Mouse (Mus musculus): Measurements from ENCODE around the gene Adamts17. TPM values are rescaled to one million over a fixed set of nuclear protein-coding genes. Genes with fewer than 3 reads are reported as not detected.
A peak's percentile ranks its signal among the peaks of the same experiment; 100 is the strongest.

The Adamts17 gene
- total RNA-seq, 2 experiments from 2014 or later = 5.5 to 10.6 TPM

DNA sequence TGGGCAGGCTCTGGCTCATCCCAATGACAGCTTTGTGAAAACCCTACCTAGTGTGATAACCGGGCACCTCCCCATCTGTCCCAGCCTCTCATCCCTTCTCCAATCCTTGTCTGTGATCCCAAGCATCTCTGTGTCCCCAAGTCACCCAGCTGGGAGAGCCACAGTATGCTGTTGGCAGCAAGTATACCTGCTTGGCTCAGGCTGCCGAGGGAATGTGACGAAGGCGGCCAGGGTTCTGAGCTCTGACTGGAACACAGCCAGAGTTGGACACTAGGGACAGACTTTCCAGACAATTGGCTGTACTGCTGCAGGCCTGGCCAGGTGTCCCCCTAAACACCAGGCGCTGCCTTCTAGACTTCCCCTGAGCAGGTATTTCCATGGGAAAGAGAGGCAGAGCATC is 63.5 kb downstream of the Adamts17 start:
- intact Hi-C loops (cut with DNase I; ENCODE audit: low total_unique reads) = no loop called here
- peak; percentile 75 for DNase-seq

DNA sequence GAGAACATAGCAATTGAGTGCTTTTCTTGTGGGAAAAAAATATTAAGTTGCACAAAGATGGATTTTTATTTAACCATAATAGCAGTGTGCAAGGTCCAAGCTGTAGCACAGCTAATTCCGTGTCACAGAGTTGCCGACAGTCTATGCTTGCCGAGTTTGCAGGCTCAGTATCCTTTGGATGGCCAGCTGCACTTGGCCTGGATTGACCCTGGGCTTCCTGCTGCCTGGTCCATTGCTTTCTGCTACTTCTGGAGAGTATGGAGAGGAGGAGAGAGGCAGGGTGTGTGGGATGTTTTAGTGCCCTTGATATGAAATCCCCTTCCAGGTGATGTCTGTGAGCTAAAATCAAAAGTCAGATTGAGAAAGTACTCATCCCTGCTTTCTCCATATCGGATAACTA is 66.4 kb downstream of the Adamts17 start:
- DNase-seq = peak; percentile 12
- intact Hi-C loops (cut with DNase I; ENCODE audit: low total_unique reads) = no loop called here

DNA sequence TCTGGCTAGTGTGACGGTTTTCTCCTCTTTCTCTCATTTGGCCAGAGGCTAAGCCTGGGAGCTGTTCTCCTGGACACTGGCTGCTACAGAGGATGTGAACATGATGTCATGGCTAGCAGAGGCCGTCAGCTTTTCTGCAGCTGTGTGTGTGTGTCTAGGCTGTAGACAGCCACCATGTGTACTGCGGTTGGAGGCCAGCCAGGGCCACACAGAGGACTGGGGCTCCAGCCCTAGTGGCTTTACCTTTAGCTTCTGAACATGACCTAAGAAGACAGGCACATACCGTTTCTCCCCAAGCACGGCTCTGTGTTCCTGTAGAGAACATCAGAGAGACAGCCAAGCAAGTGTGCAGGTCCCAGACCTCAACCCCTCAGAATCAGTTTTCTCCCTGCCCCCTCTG is 73.3 kb downstream of the Adamts17 start:
- intact Hi-C loops (cut with DNase I; ENCODE audit: low total_unique reads) = no loop called here
- peak; percentile 71 for DNase-seq

DNA sequence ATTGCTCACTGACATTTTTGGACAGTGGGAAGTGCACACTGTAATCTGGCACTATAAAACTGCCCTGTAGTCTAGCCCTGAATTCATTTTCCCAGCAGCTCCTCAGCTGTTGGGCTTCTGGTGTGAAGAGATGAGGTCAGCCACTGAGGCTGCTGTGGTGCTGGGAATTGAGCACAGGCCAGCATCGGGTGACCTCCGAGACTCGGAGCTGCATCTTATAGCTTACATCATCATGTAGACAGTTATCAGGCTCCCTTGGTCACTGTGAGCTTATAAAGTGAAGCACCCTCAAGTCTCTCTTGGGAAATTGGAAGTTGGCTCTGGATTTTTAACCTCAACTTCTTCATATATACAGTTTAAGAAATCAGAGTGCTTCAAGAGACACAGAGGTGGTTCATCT is 84.1 kb downstream of the Adamts17 start:
- no peak for DNase-seq
- intact Hi-C loops (cut with DNase I; ENCODE audit: low total_unique reads) = no loop called here

DNA sequence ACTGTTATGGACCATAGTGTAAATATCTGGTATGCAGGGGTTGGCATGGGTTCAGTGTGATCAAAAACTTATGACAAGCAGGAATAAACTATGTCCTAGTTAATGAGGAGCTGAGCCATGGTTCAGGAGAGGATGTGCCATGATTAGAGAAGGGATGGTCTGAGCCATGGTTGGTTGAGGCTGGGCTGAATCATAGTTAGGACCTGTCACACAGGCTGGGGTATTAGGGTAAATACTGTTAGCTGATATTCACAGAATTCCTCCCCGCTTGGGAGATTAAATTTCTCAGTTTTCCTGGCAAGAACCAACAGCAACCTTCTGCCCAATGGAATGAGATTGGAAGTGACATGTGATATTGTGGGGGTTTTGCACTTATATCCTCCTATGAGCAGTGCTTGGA is 84.6 kb downstream of the Adamts17 start:
- DNase-seq = no peak
- intact Hi-C loops (cut with DNase I; ENCODE audit: low total_unique reads) = no loop called here

DNA sequence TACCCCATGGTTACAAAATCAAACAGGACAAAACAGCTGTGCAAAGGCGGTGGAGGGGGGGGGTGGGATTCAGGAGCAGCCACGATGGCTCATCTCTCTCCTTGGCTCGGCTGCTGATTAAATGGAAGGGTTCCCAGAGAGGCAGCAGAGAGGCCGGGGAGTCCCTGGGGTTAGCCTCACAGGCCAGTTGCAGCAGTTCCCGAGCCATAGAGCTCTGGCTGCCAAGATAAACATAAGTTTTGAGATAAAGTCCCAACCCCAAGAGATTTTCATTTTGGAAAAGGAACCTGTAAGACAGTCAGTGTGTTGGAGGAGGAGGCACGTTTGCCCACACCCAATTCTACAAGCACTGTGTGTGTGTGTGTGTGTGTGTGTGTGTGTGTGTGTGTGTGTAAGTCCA is 89.7 kb downstream of the Adamts17 start:
- intact Hi-C loops (cut with DNase I; ENCODE audit: low total_unique reads) = no loop called here
- peak; percentile 87 for DNase-seq

DNA sequence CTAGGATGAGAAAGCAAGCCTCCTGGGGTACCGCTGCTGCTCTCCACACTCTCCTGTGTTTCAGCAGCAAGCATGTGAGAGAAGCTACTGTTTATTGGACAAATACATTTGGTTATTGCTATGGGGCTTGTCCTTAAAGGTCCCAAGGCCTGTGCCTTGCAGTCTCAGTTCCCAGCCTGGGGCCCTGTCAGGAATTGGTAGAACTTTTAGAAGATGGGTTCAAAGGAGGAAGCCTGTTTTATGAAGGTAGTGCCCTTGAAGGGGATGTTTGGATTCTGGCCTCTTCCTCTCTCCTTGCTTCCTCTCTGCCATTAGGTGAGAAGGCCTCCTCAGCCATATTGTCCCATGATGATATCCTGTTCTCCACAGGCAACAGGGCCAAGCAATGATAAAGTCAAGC is 91.8 kb downstream of the Adamts17 start:
- no peak for DNase-seq
- intact Hi-C loops (cut with DNase I; ENCODE audit: low total_unique reads) = no loop called here

DNA sequence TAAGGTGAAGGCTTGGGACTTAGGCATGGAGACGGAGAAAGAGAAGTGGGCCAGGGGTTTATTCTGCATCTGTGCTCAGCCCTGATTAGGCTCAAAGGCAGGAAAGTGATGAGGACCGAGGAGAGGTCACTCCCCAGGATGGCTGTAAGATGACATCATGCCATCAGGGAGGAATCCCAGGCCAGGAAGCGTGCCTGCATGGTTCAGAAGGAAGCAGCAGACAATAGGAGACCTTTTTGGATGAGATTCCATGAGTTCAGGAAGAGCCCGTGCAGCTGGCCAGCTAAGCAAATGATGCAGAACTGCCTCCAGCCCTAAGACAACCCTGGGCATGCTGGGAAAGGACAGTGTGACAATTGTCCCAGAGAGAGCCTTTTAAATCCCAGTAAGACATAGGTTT is 93.7 kb downstream of the Adamts17 start:
- peak; percentile 43 for DNase-seq
- intact Hi-C loops (cut with DNase I; ENCODE audit: low total_unique reads) = no loop called here

DNA sequence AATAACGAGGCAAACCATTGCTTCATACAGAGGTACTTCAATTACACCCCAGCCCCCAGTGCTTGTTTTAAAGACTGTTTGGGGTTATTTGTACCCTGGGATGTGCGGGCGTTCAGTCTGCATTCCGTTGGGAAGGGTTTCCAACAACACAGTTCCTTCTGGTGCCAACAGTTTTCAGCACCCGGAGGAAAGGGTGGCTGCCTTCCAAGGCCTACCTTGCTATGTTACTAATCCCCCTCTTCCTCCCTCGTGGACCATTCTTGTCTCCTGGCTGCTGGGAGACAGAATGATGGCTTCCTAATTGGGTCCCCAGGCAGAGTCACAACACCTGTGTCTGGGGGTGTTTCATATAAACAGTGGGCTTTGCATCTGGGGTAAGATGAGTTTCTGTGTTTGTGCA is 94.5 kb downstream of the Adamts17 start:
- intact Hi-C loops (cut with DNase I; ENCODE audit: low total_unique reads) = no loop called here
- DNase-seq = no peak

DNA sequence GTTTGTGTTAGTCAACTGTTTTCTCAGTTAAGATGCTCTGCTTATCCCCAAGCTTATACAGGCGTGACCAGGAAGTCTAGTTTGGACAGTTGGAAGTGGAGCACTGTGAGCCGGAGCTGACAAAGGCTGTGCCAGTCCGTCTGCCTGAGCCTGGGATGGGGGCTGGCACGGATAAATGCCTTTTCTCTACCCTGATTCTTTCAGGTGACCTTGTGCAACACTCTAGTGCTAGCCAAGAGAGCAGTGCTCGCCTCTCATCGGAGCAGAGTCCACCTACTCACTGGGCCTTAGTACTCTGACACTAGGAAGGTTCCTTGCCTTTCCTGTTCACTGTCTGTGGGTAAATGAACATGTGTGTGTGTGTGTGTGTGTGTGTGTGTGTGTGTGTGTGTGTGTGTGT is 95.5 kb downstream of the Adamts17 start:
- intact Hi-C loops (cut with DNase I; ENCODE audit: low total_unique reads) = no loop called here
- no peak for DNase-seq

DNA sequence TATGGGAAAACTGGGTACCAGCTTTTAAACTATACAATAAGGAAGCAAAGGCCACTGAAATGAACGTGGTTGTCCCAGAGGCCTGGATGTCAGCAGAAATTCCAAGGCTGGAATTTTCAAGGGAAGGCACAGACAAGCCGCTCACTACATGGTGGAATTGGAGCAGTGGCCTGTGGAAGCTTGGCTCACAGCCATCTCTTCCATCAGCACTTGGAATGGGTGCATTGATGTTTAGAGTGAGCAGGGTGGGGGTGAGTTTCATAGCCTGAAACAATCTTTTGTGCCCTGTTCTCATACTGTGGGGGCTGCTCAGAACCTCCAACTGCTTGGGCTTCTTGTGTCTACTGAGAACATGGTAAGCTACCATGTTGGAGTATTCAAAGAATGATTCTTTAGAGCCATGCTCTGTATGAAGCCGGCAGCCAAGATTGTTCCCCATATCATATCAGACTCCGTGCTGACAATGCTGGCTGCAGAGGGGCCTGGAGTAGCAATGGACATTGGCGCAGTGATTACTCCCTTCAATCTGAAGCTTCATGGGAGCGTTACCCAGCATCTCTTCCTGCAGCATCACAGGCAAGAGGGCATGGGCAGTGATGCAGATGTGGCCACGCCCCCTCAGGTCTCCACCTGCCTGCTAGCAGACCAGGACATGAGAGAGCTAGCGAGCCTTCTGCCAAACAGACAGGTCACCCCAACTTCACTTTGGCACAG is 96.7 kb downstream of the Adamts17 start:
- intact Hi-C loops (cut with DNase I; ENCODE audit: low total_unique reads) = no loop called here
- no peak for DNase-seq

DNA sequence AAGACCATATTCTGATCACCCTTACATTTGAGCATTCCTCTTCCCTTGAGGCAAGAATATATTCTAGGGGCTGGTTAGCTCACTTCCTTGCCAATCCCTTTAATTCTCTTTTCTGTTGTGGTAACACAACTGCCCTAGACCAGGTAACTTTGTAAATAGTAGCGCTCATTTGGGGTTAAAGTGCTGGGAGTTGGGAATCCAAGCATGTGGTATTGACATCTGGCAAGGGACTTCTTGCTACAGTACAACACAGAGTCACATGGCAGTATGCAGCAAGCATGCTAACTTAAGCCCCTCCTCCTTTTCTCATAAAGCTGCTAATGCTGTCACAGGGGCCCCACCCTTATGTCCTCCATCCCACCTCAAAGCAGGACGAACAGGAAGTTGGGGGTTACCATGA is 97.4 kb downstream of the Adamts17 start:
- intact Hi-C loops (cut with DNase I; ENCODE audit: low total_unique reads) = no loop called here
- DNase-seq = no peak

DNA sequence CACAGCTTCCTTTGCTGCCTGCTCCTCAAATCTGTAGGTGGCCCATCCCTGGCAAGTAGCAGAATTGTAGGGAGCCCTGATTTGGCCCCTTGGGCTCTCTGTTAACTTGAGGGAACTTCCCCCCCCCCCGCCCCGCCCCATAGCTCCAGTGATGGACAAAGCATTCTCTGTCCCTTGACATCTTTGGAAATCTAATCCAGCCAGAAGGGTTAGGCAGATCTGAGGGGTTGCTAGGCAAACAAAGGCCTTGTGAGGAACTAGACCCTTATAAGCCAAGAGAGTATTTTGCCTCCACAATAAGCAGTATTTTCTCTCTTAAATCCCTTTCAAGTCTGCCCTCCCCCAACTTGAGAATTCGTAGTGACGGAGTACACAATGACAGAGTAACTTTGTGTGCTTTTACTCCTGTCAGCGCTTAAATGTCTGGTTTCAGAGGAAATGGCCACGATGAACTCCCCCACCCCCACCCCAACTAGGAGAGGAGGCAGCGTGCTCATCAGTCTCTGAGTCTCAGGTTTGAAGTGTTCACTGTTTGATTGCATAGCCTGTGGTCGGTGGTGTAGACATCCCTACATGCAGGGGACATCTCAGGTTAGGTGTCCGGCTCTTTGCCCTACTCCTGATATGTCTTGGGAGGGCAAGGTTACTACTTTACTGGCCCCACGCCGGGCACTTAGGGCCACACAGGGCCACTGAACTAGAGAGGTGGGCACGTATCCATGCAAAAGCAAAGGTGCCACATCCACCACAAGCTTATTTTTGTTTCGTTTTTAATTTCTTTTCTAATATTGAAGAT is 99.7 kb downstream of the Adamts17 start:
- intact Hi-C loops (cut with DNase I; ENCODE audit: low total_unique reads) = no loop called here
- no peak for DNase-seq

DNA sequence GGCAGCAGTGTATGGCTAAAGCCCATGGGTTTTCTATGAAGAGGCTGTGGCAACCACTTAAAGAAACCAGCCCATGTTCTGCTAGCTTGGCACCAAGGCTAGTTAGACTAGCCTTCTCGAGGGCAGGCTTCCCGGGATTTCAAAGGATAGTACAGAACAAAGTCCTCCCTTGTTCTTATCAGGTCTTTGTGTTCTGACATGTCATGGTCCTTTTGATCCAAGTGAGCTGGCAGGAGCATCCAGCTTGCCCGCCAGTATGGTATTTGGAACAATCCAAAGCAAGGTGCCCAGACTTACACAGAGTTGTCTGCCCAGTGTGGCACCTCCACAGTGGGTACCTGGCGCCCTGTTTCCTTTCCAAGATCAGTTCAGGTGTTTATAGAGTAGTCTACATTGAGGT is 101.2 kb downstream of the Adamts17 start:
- DNase-seq = no peak
- intact Hi-C loops (cut with DNase I; ENCODE audit: low total_unique reads) = no loop called here

DNA sequence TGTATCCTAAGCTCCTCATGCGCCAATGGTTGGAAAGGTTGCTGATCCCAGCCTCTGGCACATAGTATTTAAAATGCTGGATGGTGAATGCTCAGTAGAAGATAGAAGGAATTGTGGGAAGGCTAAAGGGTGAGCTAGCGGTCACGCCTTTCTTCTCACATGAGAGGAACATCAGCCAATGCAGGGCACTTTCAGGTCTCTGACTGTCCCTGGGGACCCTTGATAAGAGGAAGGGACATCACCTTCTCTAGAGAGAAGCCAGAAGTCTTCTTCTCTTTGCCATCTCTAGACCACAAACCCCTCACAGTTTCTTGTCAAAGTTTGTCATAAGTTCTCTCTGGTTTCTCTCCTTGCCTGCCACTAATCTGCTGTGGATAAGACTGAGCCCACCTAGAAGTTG is 109.5 kb downstream of the Adamts17 start:
- intact Hi-C loops (cut with DNase I; ENCODE audit: low total_unique reads) = no loop called here
- no peak for DNase-seq

DNA sequence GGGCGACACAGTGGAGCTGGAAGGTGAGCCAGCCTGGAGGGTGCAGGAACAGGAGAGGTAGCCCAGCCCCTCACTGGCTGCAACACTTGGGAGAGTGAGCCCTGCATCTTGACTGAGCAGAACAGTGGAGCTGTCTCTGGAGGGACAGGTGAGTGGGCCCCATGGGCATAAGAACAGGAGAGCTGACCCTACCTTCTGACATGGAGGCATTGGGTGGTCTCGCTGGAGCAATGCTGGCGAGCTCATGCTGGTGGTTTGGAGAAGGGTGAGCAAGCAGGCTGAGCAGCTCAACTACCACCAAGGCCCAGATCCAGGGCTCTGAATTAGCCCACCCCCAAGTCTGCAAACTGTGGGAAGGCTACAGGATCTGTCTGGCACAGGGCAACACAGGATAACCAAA is 113.4 kb downstream of the Adamts17 start:
- intact Hi-C loops (cut with DNase I; ENCODE audit: low total_unique reads) = no loop called here
- DNase-seq = no peak

DNA sequence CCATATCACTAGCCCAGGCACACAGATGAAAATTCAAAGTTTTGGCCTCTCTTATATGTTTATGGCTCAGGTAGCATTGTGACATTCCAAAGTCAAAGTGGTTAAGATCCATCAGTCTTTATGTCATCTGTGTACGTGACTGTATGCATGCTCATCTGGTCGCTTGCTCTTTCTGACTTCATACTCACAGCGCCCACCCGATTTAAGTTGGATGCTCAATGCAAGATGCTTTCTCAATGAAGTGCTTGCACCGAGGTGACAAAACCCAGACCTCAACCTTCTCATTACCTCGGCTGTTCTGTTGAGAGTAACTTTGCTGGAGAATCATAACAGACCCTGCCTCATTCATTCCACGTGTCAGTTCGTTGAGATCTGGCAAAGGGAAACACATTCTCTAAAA is 114.5 kb downstream of the Adamts17 start:
- intact Hi-C loops (cut with DNase I; ENCODE audit: low total_unique reads) = no loop called here
- no peak for DNase-seq

DNA sequence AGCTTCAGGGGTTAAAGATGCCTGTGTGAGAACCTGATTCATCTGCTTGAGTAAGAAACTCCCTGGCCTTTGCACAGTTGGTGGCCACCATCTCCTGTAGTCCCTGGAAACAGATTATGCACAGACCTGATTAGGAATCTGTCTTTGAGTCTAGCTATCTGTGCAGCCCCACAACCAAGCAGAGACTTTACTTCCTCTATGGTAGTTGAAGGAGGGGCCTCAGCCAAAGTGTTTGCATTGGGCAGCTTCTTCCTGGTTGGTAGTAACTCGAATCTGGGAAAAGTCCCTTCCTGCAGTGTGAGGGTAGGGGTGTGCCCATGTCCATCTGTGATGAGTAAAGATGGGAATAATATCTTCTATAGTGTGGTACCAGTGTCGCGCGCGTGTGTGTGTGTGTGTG is 115.2 kb downstream of the Adamts17 start:
- intact Hi-C loops (cut with DNase I; ENCODE audit: low total_unique reads) = no loop called here
- DNase-seq = no peak

DNA sequence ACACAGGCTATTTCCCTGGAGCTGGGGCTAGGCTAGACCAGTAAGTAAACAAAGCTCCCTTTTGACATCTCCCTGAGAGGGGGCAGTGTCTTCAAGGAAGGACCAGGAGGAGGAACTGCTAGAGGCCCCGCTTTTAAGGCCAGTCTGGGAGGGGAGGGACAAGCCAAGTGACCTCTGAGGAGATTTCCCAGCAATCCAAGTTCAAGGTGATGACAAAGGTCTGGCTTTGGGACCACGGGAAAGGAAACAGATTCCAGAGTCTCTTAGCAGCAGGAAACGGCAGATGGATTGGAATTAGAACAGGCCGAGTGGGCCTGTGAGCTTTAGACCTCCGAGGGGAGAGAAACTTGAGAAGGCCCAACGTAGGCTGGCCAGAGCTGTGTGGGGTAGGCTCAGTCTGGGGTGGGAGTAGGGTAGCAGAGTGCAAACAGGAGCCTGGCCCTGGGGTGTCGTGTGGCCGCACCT is 116.0 kb downstream of the Adamts17 start:
- peak; percentile 27 for DNase-seq
- intact Hi-C loops (cut with DNase I; ENCODE audit: low total_unique reads) = no loop called here

DNA sequence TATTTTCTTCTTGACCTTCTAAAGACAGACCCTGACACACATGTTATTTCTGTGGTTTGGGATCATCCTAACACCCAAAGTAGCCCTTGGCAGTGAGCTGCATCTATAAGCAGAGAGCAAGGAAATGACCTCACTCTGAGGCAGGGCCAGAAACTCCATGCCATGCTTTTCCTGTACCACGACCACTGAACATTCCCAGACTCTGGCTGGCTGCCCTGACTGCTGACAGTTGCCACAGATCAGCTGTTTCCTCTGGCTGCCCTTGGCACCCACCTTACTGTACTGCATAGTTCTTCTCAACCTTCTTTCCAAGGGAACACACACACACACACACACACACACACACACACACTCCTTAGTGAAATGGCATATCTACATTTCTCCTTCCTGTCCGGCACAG is 116.4 kb downstream of the Adamts17 start:
- peak; percentile 73 for DNase-seq
- intact Hi-C loops (cut with DNase I; ENCODE audit: low total_unique reads) = no loop called here

DNA sequence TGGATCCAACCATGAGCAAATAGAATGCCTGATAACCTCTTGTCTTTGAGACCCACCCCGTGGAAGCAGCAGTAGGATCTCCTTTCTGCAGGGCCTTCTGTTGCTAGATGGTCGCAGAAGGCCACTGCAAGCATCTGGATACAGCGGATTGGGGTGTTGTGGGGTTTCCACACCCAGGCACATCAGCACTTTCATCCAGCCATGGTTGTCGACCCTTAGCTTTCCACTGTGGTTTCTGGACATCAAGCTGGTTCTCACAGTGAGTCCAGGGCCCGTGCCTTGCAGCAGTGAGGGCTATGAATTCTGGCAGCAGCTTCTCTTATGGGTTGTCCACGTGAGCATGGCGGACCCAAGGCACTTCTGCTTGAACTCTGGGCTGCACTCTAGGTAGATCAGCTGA is 118.2 kb downstream of the Adamts17 start:
- intact Hi-C loops (cut with DNase I; ENCODE audit: low total_unique reads) = no loop called here
- no peak for DNase-seq

Data from gastrocnemius, postnatal 14 days (tissue).